Mouse (Mus musculus) liver, embryonic 14.5 days (tissue): ENCODE measurements around the gene Klhl29. TPM values are rescaled to one million over a fixed set of nuclear protein-coding genes. Genes with fewer than 3 reads are reported as not detected.

ENCODE experiments used
- ATAC-seq: fragments of 200-750 bp; cut with Nextera tagmentation; 2 replicates; pipeline ENCODE4 v1.8.0; 2017; ENCODE audit warnings: moderate number of reproducible peaks, mild to moderate bottlenecking, moderate library complexity; ENCODE audit not compliant: insufficient read depth
- DNase-seq, 3 experiments: peaks; one replicate each; pipeline ENCODE4 v3.0.0-alpha.2; 2012 to 2013; ENCODE audit warnings: low read depth in 3 of 3, low spot score in 3 of 3
- H3K27ac ChIP-seq: fragments of 300-500 bp; sonication (generic); 2 replicates; pipeline ENCODE4 v1.5.1; 2014; ENCODE audit warnings: moderate library complexity, mild to moderate bottlenecking, control low read depth, inconsistent platforms
- H3K27me3 ChIP-seq: fragments of 300-500 bp; sonication (generic); 2 replicates; pipeline ENCODE4 v1.6.1; 2014; ENCODE audit warnings: mild to moderate bottlenecking, low read length, moderate library complexity; ENCODE audit not compliant: control insufficient read depth, insufficient read depth
- H3K36me3 ChIP-seq: fragments of 300-500 bp; sonication (generic); replicated peaks from 2 replicates; pipeline ENCODE4 v1.6.1; 2014; ENCODE audit warnings: low read depth; ENCODE audit not compliant: control insufficient read depth, insufficient read depth
- H3K4me1 ChIP-seq, 2 experiments: fragments of 200-500 bp in 1 of 2; fragments of 300-500 bp in 1 of 2; sonication (generic) in 1 of 2; replicated peaks; 2 replicates each; pipeline ENCODE4 v1.6.1; 2012 to 2014; ENCODE audit warnings: antibody characterized with exemption in 1 of 2, inconsistent platforms in 1 of 2, low read length in 1 of 2; ENCODE audit not compliant: control insufficient read depth in 2 of 2, insufficient read depth in 2 of 2
- H3K4me2 ChIP-seq: fragments of 300-500 bp; sonication (generic); 2 replicates; pipeline ENCODE4 v1.6.1; 2014; ENCODE audit warnings: low read depth, mild to moderate bottlenecking, control low read depth, moderate library complexity
- H3K4me3 ChIP-seq, 2 experiments: fragments of 200-500 bp in 1 of 2; fragments of 300-500 bp in 1 of 2; sonication (generic) in 1 of 2; 2 replicates each; pipeline ENCODE4 v1.5.1; 2012 to 2014; ENCODE audit warnings: low read depth in 2 of 2, low read length in 2 of 2, mild to moderate bottlenecking in 2 of 2, control low read depth in 1 of 2, inconsistent platforms in 1 of 2, moderate library complexity in 1 of 2; ENCODE audit not compliant: insufficient read depth in 1 of 2
- H3K9ac ChIP-seq: fragments of 300-500 bp; sonication (generic); replicated peaks from 2 replicates; pipeline ENCODE4 v1.6.1; 2014; ENCODE audit warnings: mild to moderate bottlenecking, control low read depth, moderate library complexity
- H3K9me3 ChIP-seq: fragments of 300-500 bp; sonication (generic); 2 replicates; pipeline ENCODE4 v1.6.1; 2016; ENCODE audit warnings: low read length, mixed read lengths; ENCODE audit not compliant: control insufficient read depth
- CTCF ChIP-seq: IDR thresholded peaks from 2 replicates; pipeline ENCODE4 v1.5.1; 2016; ENCODE audit warnings: antibody characterized with exemption, low read depth, control low read depth
- EP300 ChIP-seq: IDR thresholded peaks from 2 replicates; pipeline ENCODE4 v1.6.1; 2016; ENCODE audit warnings: antibody characterized with exemption, low read depth
- WGBS: fragments of 180-500 bp; shearing (Covaris S2); extraction: QIAGEN DNeasy Blood & Tissue Kit; methylation state at CpG from one replicate; pipeline ENCODE4 v1.1.7; 2014; ENCODE audit not compliant: insufficient replicate concordance; 5-methylcytosine and 5-hydroxymethylcytosine counted together
- polyA plus RNA-seq, 2 experiments: library from polyadenylated mRNA; depleted of rRNA in 1 of 2; stranded (reverse) in 1 of 2; unstranded in 1 of 2; fragments of >200 nt; fragmentation: Nextera tagmentation in 1 of 2; extraction: Ambion mirVana in 1 of 2; gene quantifications; 2 replicates each; pipeline versions ENCODE4 v1.2.1 to v1.2.3; 2012 to 2014

Klhl29 gene
- polyA plus RNA-seq, 2 experiments: 0.06 to 0.11 TPM

- TF ChIP-seq EP300: no peak
- TF ChIP-seq CTCF: no peak
- Histone ChIP-seq H3K4me3 (no peak overlapping the region), H3K9ac (no peak overlapping the region), H3K4me1 (no peaks in the 10 kb centered on the region), H3K27ac (no peak overlapping the region), H3K36me3 (no peaks in the 10 kb centered on the region), H3K4me2 (no peak overlapping the region), H3K27me3 (no peaks in the 10 kb centered on the region), H3K9me3 (no peaks in the 10 kb centered on the region)
- 19% methylated on average over 1 of the region's 1 CpGs for WGBS
- no peak for ATAC-seq
- no peak for DNase-seq
Measured at GRCm38 (mm10) chr12:5223595-5223994, 151.9 kb downstream of the Klhl29 start.

- Histone ChIP-seq H3K4me1 (no peaks in the 10 kb centered on the region), H3K27ac (no peak overlapping the region), H3K4me2 (no peak overlapping the region), H3K4me3 (no peak overlapping the region), H3K9me3 (no peaks in the 10 kb centered on the region), H3K9ac (no peak overlapping the region), H3K27me3 (no peaks in the 10 kb centered on the region), H3K36me3 (no peaks in the 10 kb centered on the region)
- no peak for DNase-seq
- no peak for TF ChIP-seq EP300
- no peak for TF ChIP-seq CTCF
- 56% methylated on average over 8 of the region's 8 CpGs for WGBS
- ATAC-seq: no peak
Measured at GRCm38 (mm10) chr12:5222439-5223202, 152.9 kb downstream of the Klhl29 start.

GRCm38 (mm10) chr12:5219913-5220575 is 155.4 kb downstream of the Klhl29 start:
- Histone ChIP-seq H3K4me1 (no peaks in the 10 kb centered on the region), H3K9me3 (no peaks in the 10 kb centered on the region), H3K4me3 (no peak overlapping the region), H3K36me3 (no peaks in the 10 kb centered on the region), H3K27me3 (no peaks in the 10 kb centered on the region), H3K9ac (no peak overlapping the region), H3K27ac (no peak overlapping the region), H3K4me2 (no peak overlapping the region)
- WGBS: 69% methylated on average over 14 of the region's 14 CpGs
- TF ChIP-seq CTCF (no peak), EP300 (no peak)
- DNase-seq (no peak), ATAC-seq (no peak)

- Histone ChIP-seq H3K27me3 (no peaks in the 10 kb centered on the region), H3K27ac (no peak overlapping the region), H3K36me3 (no peaks in the 10 kb centered on the region), H3K4me2 (no peak overlapping the region), H3K9me3 (no peaks in the 10 kb centered on the region), H3K4me3 (no peak overlapping the region), H3K9ac (no peak overlapping the region), H3K4me1 (no peaks in the 10 kb centered on the region)
- no peak for DNase-seq
- ATAC-seq: no peak
- WGBS: 57% methylated on average over 15 of the region's 15 CpGs
- TF ChIP-seq EP300 (no peak), CTCF (no peak)
Measured at GRCm38 (mm10) chr12:5215836-5216747, 159.4 kb downstream of the Klhl29 start.

GRCm38 (mm10) chr12:5214266-5214665 is 161.2 kb downstream of the Klhl29 start:
- H3K4me2 ChIP-seq: no peak overlapping the region
- TF ChIP-seq EP300: no peak
- no peak for TF ChIP-seq CTCF
- H3K4me3 ChIP-seq: no peak overlapping the region
- no peaks in the 10 kb centered on the region for H3K9me3 ChIP-seq
- no peak overlapping the region for H3K27ac ChIP-seq
- H3K27me3 ChIP-seq: no peaks in the 10 kb centered on the region
- no peaks in the 10 kb centered on the region for H3K4me1 ChIP-seq
- H3K36me3 ChIP-seq: no peaks in the 10 kb centered on the region
- DNase-seq: no peak
- H3K9ac ChIP-seq: no peak overlapping the region
- no peak for ATAC-seq
- WGBS: 72% methylated on average over 9 of the region's 9 CpGs
